Mouse (Mus musculus): ENCODE data around the gene Tmem204.
"Not testable (repeated sequence)": the region's sequence is repeated elsewhere in the genome, so short reads cannot be mapped to it uniquely, and the experiment has no call there.

The Tmem204 gene

GRCm38 (mm10) chr17:25083444-25083931 is at the start of gene Tmem204:
Gene Tmem204 (minus strand): TSS chr17:25083591.
- peak; percentile 89 for DNase-seq

GRCm38 (mm10) chr17:25130060-25130459 is 46.7 kb upstream of the Tmem204 start:
- DNase-seq, result no peak

- DNase-seq, result no peak
Measured at GRCm38 (mm10) chr17:25127681-25128080, 44.3 kb upstream of the Tmem204 start.

GRCm38 (mm10) chr17:25127079-25127478 is 43.7 kb upstream of the Tmem204 start:
- DNase-seq, result no peak

- not testable (repeated sequence) for DNase-seq
Measured at GRCm38 (mm10) chr17:25125442-25126060, 42.2 kb upstream of the Tmem204 start.

- peak; percentile 35 for DNase-seq
Measured at GRCm38 (mm10) chr17:25123979-25124378, 40.6 kb upstream of the Tmem204 start.

GRCm38 (mm10) chr17:25120406-25120805 is 37.0 kb upstream of the Tmem204 start, which contains the start of gene Ptx4:
Gene Ptx4 (plus strand): TSS chr17:25120760.
- DNase-seq, result no peak

GRCm38 (mm10) chr17:25117263-25117662 is 33.9 kb upstream of the Tmem204 start:
- DNase-seq, result peak; percentile 47

GRCm38 (mm10) chr17:25115664-25116432 is 32.5 kb upstream of the Tmem204 start, which contains the start of gene Telo2:
Gene Telo2 (minus strand): TSS chr17:25115967.
- DNase-seq, result peak; percentile 98

GRCm38 (mm10) chr17:25114908-25115645 is 31.7 kb upstream of the Tmem204 start:
- DNase-seq, result peak; percentile 59

- DNase-seq, result no peak
Measured at GRCm38 (mm10) chr17:25112423-25112810, 29.0 kb upstream of the Tmem204 start.

GRCm38 (mm10) chr17:25111739-25112422 is 28.5 kb upstream of the Tmem204 start:
- peak; percentile 84 for DNase-seq

- DNase-seq, result no peak
Measured at GRCm38 (mm10) chr17:25111220-25111619, 27.8 kb upstream of the Tmem204 start.

GRCm38 (mm10) chr17:25110590-25110989 is 27.2 kb upstream of the Tmem204 start:
- DNase-seq, result no peak

- peak; percentile 77 for DNase-seq
Measured at GRCm38 (mm10) chr17:25109578-25109977, 26.2 kb upstream of the Tmem204 start.

GRCm38 (mm10) chr17:25107786-25108185 is 24.4 kb upstream of the Tmem204 start:
- DNase-seq, result no peak

- no peak for DNase-seq
Measured at GRCm38 (mm10) chr17:25101338-25101737, 17.9 kb upstream of the Tmem204 start.

GRCm38 (mm10) chr17:25100052-25100451 is 16.7 kb upstream of the Tmem204 start:
- no peak for DNase-seq

GRCm38 (mm10) chr17:25096221-25096620 is 12.8 kb upstream of the Tmem204 start:
- no peak for DNase-seq

GRCm38 (mm10) chr17:25090450-25090849 is 7.1 kb upstream of the Tmem204 start:
- no peak for DNase-seq

GRCm38 (mm10) chr17:25089158-25089557 is 5.8 kb upstream of the Tmem204 start:
- no peak for DNase-seq

GRCm38 (mm10) chr17:25086724-25087123 is 3.3 kb upstream of the Tmem204 start:
- DNase-seq, result no peak
